Mouse (Mus musculus) kidney, adult 2 months (tissue): Measurements from ENCODE around the gene Vwc2.

Experiments
- CTCF ChIP-seq: fragments of 200-500 bp; conservative IDR thresholded peaks from 2 replicates; pipeline ENCODE4 v1.5.1; 2011; ENCODE audit warnings: low read depth, mild to moderate bottlenecking, control low read depth, low read length, moderate library complexity, mixed read lengths; ENCODE audit not compliant: insufficient read depth, insufficient read length
- POLR2A ChIP-seq: fragments of 200-500 bp; IDR thresholded peaks from one replicate; pipeline ENCODE4 v1.6.1; 2011; ENCODE audit warnings: low read depth, low read length, control low read depth

DNA sequence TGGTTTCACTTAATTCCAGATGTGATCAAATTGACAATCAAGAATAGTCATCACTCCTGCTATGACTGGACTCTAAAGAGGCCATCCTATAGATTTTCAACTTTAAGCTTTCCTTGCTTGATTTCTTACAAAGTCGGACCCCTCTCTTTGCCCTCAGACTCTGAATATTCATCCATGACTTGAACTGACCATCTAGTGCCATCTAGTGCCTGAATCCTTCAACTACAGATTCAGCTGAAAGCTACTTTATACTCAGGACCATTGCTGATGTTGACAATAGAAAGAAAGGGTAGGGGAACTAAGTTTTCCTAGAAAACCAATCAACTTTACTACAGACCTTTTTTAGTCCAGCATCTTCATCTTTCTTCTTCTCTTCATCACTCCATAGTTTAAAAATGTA lies 109.1 kb downstream of the Vwc2 start:
- TF ChIP-seq POLR2A (no peak), CTCF (no peak)
